Comparison of ENCODE assay signal across 18 mouse cellular contexts in the genomic region with DNA sequence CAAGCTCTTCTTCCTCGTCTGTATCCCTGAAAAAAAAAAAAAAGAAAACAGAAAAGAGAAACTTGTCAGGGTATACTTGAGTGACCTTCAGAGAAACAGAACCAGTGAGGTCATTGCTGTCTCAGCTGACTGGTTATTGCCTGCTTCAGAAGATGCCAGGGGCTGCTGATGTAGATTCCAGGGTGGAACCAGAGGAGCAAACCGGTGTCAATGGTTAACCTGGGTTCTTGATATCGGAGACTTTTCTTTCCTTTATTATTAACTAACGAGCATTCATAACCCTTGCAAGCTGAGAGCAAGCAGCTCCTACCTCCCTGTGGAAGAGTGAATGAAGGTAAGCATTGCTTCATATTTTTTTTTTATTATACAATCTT. TPM values are rescaled to one million over a fixed set of nuclear protein-coding genes. Genes with fewer than 3 reads are reported as not detected.
DNase-seq lines count a peak whose midpoint lies in the region; ATAC-seq and TF ChIP-seq lines count a peak whose summit lies in the region.
"Had no signal": no experiment of that assay in that cellular context is flagged by ENCODE, and none has a peak within 500 bp of the region (broad histone marks: within the 10 kb centered on the region; RNA-seq: fewer than 3 reads in every experiment).

A gene (plus strand): TSS at position 272 of the 374 bp plus-strand sequence.

- intact Hi-C loops in left cerebral cortex, postnatal 36 days (cut with DNase I), result no loop called here

- no peaks in the 10 kb centered on the region for H3K27me3 ChIP-seq in intestine, postnatal 0 days (replicated peaks; ENCODE audit: control insufficient read depth, insufficient read depth, low read length)
- H3K27me3 ChIP-seq: embryonic facial prominence, embryonic 13.5 days; forebrain, embryonic 12.5 days; midbrain, embryonic 12.5 days had no signal

- H3K9me3 ChIP-seq in intestine, postnatal 0 days (ENCODE audit: control insufficient read depth), result no peaks in the 10 kb centered on the region
- H3K9me3 ChIP-seq: embryonic facial prominence, embryonic 13.5 days; forebrain, embryonic 12.5 days; midbrain, embryonic 12.5 days had no signal

- H3K36me3 ChIP-seq in intestine, postnatal 0 days (ENCODE audit: control insufficient read depth, insufficient read depth), result no peaks in the 10 kb centered on the region
- H3K36me3 ChIP-seq: embryonic facial prominence, embryonic 13.5 days; forebrain, embryonic 12.5 days; midbrain, embryonic 12.5 days had no signal

- 0 out of 2 replicates have a peak within 1 kb of the TSS, but pooled peaks have one; percentile 17 for H3K4me2 ChIP-seq in intestine, postnatal 0 days (replicated peaks; ENCODE audit: low read depth)
- H3K4me2 ChIP-seq: embryonic facial prominence, embryonic 13.5 days; forebrain, embryonic 12.5 days; liver, embryonic 11.5 days; midbrain, embryonic 12.5 days had no signal

- 35% methylated on average over 4 of the region's 4 CpGs for WGBS in intestine, postnatal 0 days

- no peak for TF ChIP-seq CTCF in layer of hippocampus, adult 2 months (conservative IDR thresholded peaks at IDR 0.05)
- no peak for TF ChIP-seq CTCF in intestine, postnatal 0 days (IDR thresholded peaks at IDR 0.05; ENCODE audit: low read depth)

- no peak within 1 kb of the TSS for H3K9ac ChIP-seq in intestine, postnatal 0 days (ENCODE audit: low read depth, low read length)
- H3K9ac ChIP-seq: embryonic facial prominence, embryonic 13.5 days; forebrain, embryonic 12.5 days; midbrain, embryonic 12.5 days had no signal

- H3K4me3 ChIP-seq in layer of hippocampus, adult 2 months, result no peak within 1 kb of the TSS
- H3K4me3 ChIP-seq in intestine, postnatal 0 days (ENCODE audit: low read depth, low read length), result no peak within 1 kb of the TSS
- H3K4me3 ChIP-seq: embryonic facial prominence, embryonic 13.5 days; forebrain, embryonic 12.5 days; gastrocnemius, adult 2 months; midbrain, embryonic 12.5 days had no signal

- DNase-seq in layer of hippocampus, adult 2 months (ENCODE audit: low spot score in 2 of 2), result no peak
- DNase-seq in layer of hippocampus, adult 9-11 months, result no peak
- peak; percentile 87 for DNase-seq in kidney, postnatal 14 days
- no peak for DNase-seq in left cerebral cortex, postnatal 36 days (ENCODE audit: low spot score in 2 of 2)
- DNase-seq in adrenal gland, adult (ENCODE audit: inconsistent age in 2 of 2, low spot score in 1 of 2), result no peak
- DNase-seq: cerebellum, adult 9-10 months; gastrocnemius, adult 2 months; heart, postnatal 14 days; lung, postnatal 10 days had no signal

- no peak for ATAC-seq in intestine, postnatal 0 days
- no peak for ATAC-seq in erythroblast, adult 5-6 weeks (replicated peaks; ENCODE audit: low FRiP score, poor library complexity, severe bottlenecking)
- no peak for ATAC-seq in megakaryocyte-erythroid progenitor cell, adult 5-6 weeks (replicated peaks; ENCODE audit: low FRiP score, low TSS enrichment, poor library complexity, severe bottlenecking)
- ATAC-seq: hindbrain, postnatal 0 days had no signal

- H3K27ac ChIP-seq in layer of hippocampus, adult 2 months, result no peak within 1 kb of the TSS
- H3K27ac ChIP-seq in intestine, postnatal 0 days (ENCODE audit: low read depth, low read length), result no peak within 1 kb of the TSS
- H3K27ac ChIP-seq: embryonic facial prominence, embryonic 13.5 days; forebrain, embryonic 12.5 days; gastrocnemius, adult 2 months; hindbrain, postnatal 0 days; midbrain, embryonic 12.5 days had no signal

- H3K4me1 ChIP-seq in intestine, postnatal 0 days (replicated peaks; ENCODE audit: control insufficient read depth, insufficient read depth, low read length), result no peaks in the 10 kb centered on the region
- H3K4me1 ChIP-seq: embryonic facial prominence, embryonic 13.5 days; forebrain, embryonic 12.5 days; midbrain, embryonic 12.5 days had no signal

RNA-seq across cellular contexts. Expression of the gene that starts here (rescaled TPM):
- total RNA-seq in layer of hippocampus, adult 2 months (2021), result 10 to 100 TPM; 16.9 to 19.5 TPM
- 0.61 and 0.66 TPM in 2 replicates for polyA plus RNA-seq in intestine, postnatal 0 days (2015; fragmentation: Nextera tagmentation; extraction: Ambion mirVana)
- total RNA-seq in left cerebral cortex, postnatal 36 days (2021), result 10 to 100 TPM; 23.0 to 25.8 TPM
- total RNA-seq in erythroblast, adult 5-6 weeks (2015; ENCODE audit: low replicate concordance), result not detected in 2 replicates
- total RNA-seq in erythroblast, adult 5-6 weeks (2017; ENCODE audit: low replicate concordance), result 0.14 and 0.43 TPM in 2 replicates
- not detected in 2 replicates for total RNA-seq in megakaryocyte-erythroid progenitor cell, adult 5-6 weeks (2014; fragmentation: Nextera tagmentation)
- total RNA-seq in megakaryocyte-erythroid progenitor cell, adult 5-6 weeks (2017), result not detected in 2 replicates
- total RNA-seq: gastrocnemius, adult 2 months had no signal
- polyA plus RNA-seq: embryonic facial prominence, embryonic 13.5 days; forebrain, embryonic 12.5 days; neural tube, embryonic 11.5 days had no signal

Comparison
In these comparisons a context has a peak if more than half of its experiments do, and no peak if none do; other contexts are left out.
1. RNA of the gene that starts here (total RNA-seq): 23.0 to 25.8 TPM in left cerebral cortex, postnatal 36 days and 16.9 to 19.5 TPM in layer of hippocampus, adult 2 months; 0.14 to 0.43 TPM in erythroblast, adult 5-6 weeks and not detected in megakaryocyte-erythroid progenitor cell, adult 5-6 weeks; every median in the first group is over 10 times any median in the second.